Mouse (Mus musculus) T-helper 17 cell (primary cell): ENCODE results near the gene Tecta.

Source experiments
- in situ Hi-C, 2 experiments: fragments of 300-600 bp; cut with MboI, MseI; formaldehyde crosslinking; loops; 1 replicate in 1 of 2; 2 replicates in 1 of 2; pipeline ENCODE4 v1.15.1; 2025; ENCODE audit warnings: high pct_unique_total_duplicates in 2 of 2

Gene Tecta

DNA sequence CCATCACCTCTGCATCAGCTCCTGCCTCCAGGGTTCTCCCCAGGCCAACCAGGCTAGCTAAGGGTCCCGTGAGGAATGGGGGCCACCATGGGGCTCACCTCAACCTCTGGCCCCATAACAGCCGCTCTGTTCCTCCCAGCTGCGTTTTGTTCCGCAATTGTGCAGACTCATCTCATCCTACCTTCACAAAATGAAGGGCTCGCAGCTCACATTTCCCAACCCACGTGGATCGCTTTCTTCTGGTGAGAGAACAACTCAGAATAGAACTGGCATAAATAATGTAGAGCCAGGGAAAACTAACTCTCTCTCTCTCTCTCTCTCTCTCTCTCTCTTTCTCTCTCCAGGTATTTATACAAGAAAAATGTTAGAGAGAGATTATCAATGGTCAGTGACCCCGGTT is 76.5 kb downstream of the Tecta start:
- in situ Hi-C loops, result loop anchor here in 1 of 2 experiments (5.0 kb wide), 1 partner anchor 71 kb away; no protein-coding TSS in a partner anchor

DNA sequence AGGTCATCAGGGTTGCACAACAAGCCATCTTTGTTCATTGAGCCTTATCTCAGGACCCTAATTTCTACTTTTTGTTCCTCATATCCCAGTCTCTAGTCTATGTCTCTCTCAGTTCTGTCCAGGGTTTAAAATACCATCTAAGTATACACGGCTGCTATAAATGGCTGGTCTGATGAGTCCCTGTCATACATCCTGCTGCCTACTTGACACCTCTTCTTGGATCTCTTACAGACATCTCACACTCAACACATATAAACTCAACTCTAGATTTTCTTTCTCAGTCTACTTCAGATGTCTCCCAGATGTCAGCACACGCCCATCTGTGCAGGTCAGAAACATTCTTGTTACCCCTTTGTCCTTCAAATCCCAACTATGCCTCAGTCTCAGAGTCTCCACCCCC is 78.3 kb downstream of the Tecta start:
- in situ Hi-C loops, result loop anchor here in 1 of 2 experiments (5.0 kb wide), 1 partner anchor 69 kb away; no protein-coding TSS in a partner anchor

DNA sequence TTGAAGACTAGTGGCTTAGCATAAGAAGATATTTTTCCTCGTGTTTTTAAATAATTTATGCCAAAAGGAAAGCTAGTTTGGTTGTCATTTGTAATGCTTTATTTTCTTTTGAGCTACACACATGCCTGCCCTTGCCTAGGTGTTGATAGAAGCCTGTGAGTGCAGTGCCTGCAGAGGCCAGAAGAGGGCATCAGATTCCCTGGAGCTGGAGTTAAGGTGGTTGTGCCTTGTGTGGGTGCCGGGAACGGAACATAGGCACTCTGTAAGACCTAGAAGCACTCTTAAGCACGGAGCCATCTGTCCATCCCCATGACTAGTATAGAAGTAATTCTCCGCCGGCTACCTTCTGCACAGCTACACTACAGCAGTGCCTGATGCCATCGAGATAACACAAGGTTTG is 79.1 kb downstream of the Tecta start:
- in situ Hi-C loops, result loop anchor here in 1 of 2 experiments (5.0 kb wide), 1 partner anchor 68 kb away; no protein-coding TSS in a partner anchor

DNA sequence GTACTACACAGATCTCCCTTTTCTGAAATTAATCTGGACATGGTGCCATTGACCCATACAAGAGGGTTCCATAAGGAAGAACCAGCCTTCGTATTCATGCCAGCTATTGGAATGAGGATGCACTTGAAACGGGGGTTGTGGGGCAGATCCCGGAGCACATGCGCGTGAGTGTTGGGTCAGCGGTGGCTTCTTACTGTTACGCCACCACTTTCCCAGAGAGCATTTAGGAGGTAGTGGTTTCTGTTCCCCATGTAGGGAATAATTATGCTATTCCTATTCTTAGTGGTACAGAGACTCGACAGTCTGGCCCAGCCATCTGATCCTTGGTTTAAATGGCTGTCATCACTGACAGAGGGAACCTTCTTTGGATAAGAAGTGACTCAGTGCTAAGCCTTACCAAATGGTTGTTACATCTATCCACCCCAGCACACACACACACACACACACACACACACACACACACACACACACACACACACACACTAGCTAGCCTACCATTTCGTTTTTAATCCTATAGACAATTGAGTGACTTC is 81.2 kb downstream of the Tecta start:
- in situ Hi-C loops, result no loop called here

DNA sequence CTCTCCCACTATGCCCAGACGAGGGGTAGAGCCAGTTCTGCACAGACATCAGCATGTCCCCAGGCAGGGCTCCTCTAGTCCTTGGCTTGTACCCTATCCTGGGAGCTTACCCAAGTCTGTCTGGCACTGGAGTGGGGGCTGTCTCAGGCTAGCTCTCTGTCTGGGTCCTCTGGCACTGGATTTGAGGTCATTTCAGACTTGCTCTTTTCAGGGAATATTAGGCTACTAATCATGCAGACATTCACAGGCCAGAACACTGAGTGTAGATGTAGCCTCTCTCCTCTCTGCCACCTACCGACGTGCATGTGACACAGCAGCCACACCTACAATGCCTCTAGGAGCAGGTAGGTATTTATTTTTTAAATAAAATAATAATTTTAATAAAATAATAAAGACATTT is 82.4 kb downstream of the Tecta start:
- in situ Hi-C loops, result no loop called here

DNA sequence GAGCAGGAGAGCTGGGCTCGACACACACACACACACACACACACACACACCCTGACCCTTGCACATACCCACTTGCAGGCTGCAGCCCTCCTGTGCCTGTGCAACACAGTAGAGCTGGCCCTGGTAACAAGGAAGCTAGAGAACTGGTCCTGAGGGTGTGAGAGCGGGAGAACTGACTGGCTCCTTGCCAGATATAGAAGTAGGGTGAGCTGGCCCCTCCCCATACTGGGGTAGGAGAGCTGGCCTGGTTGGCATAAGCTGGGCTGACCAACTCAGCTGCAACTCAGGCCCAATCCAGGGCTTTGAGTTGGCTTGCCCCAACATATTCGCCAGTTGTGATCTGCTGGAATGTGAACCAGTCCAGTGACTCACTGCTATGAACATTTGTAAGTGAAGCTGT is 83.9 kb downstream of the Tecta start:
- in situ Hi-C loops, result no loop called here

DNA sequence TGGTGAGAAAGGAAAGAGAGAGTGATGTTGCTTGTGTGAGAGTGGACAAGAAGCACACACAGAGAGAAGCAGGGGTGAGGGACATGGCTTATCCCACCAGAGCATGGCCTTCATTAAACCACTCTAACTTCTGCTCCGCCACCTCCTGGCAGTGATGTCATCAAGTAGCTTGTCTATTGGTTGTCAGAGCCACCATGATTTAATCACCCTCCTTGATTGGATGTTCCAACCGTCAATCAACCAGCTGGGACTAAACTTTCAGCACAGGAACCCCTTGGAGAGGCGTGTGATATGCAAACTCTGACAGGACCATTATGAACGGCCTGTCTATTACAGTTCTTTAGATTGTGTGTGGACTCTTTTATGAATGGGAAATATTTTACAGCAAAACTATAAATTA is 84.8 kb downstream of the Tecta start:
- in situ Hi-C loops, result no loop called here

DNA sequence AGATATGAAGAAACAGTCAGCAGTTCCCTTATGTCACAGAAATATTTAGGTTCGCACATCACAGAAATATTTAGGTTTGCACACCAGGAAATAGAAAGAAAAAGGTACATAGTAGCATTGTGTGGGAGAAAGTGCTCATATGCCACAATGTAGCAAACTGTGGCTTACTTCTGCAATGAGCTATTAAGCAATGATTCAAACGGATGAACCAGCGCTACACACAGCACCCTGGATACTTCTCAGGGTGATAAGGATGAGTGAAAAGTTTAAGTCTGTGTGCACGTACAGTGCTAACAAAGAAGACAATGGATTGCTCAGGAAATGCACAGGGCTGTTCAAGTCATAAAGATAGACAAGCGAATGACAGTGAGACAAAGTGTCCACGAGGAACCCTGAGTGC is 85.3 kb downstream of the Tecta start:
- in situ Hi-C loops, result no loop called here

DNA sequence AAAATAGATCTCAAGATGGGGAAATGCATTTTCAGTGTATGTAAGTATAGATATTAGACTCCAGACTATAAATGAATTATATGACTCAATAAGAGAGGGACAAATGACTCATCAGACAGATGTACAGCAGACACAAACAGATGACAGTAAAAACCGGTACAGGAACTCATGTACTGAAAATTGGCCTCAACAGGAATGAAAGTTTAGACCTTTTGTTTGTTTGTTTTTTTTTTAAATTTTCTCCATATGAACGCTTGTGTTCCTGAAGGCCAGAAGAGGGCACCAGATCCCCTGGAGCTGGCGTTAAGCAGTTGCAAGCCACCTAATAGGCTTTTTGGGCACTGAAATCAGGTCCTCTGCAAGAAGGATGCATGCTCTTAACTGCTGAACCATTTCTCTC is 85.9 kb downstream of the Tecta start:
- in situ Hi-C loops, result no loop called here

DNA sequence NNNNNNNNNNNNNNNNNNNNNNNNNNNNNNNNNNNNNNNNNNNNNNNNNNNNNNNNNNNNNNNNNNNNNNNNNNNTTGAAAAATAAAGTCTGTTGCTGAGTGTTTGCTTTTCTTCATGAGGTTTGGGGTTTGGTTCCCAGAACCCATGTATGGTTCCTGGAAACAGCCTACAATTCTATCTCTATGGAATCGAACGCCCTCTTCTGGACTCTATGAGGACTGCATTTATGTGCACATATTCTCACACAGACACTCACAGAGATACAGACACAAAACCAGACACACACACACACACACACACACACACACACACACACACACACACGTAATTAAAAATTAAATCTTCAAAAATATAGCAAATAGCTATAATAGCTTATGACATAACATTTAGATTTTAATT is 88.4 kb downstream of the Tecta start:
- in situ Hi-C loops, result no loop called here

DNA sequence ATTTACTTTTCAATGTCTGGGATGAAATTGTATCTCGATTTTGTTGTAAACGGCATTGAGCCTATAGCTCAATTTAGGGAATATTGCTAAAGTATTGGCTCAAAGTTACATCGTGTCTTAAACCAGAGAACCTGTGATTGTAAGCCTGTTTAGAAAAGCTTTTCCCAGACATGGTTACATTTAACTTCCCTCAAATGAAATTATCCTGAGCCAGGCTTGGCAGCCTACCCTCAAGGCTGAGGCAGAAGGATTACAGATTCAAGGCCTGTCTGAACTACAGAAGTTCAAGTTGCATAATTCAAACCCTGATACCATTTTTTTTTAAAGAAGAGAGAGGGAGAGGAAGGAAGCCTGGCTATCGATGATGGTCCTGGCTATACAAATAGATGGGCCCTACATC is 95.8 kb downstream of the Tecta start:
- in situ Hi-C loops, result no loop called here

DNA sequence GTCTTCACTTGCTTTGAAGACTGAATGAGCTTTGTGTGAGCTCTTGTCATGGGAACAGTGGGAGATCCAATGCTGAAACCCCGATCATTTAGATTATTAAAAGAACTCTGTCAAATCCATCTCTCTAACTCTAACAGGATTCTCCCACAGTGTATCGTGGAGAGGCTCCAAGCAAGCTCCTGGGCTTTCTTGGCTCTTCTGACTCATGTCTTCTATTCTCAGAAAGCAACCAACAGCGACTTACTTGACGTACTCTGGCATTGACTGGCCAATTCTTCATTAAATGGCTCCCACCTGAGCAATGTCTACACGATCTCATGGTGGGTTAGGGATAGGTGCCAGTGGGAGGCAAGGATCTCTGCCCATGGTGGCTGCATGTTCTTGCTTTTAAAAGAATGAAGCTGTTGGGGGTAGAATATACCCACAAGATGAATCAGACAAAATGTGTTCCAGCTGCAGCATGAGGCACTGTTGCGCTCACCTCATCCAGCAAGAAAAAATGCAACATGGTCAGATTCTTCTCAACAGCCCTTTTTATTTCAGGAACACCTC is 98.6 kb downstream of the Tecta start:
- in situ Hi-C loops, result no loop called here

DNA sequence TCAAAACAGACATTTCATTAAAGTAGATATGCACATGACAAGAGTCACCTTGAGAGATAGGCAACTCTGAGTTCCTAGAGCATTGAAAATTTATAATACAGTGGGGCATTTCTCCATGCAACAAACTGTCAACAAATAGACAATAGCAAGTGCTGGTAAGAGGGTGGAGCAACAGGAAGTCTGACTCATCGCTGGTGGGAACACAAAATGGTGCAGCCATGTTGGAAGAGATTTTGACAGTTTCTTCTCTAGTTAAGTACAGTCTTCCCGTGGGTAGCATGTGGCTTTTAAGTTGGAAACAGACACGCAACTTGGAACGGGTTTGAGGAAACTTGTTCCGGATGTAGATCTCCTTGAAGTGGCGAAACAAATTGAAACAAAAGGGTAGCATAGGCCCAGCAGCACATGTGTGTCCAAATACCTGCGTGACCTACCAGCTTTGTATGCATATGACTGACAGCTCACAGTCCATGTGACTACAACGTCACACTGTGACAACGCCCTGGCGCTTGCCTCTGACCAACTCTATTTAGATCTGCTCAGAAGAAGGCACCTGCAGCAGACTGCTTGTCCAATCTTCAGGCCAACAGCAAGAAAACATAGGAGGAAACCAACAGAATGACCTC is 103.3 kb downstream of the Tecta start:
- in situ Hi-C loops, result no loop called here

DNA sequence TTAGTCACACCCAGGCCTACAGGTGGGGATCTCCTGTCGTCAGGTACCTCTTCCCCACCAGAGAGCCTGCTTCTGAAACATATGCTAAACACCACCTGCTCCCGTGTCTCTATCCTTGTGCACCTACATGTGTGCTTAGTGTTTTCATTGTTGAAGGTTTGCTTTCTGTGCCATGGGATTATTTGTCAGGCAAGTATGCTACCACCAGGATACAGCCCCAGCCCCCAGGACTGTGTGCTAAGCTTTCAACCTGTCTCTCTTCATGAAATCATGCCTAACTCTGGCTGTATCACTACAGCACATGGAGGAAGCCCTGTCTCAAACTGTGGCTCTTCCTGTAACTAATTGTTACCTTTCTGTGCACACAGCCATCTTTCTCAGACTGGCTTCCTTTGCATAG is 105.6 kb downstream of the Tecta start:
- in situ Hi-C loops, result no loop called here

DNA sequence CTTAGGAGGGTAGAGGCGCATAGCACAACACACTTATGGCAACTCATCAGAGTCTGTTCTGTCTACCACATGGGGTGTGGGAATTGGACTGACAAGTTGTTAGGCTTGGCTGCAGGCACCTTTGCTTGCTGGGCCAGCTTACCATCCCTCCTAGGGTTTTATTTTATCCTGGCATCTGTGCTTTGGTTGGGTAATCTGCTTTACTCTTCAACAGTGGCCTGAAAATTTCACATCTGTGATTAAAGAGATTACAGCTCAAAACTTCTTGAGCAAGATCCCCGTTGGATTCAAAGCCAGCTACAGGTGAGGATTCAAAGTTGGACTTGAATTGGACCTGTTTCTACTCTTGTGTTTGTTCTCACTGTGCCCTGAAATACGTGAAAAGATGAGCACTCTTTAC is 106.1 kb downstream of the Tecta start:
- in situ Hi-C loops, result no loop called here

DNA sequence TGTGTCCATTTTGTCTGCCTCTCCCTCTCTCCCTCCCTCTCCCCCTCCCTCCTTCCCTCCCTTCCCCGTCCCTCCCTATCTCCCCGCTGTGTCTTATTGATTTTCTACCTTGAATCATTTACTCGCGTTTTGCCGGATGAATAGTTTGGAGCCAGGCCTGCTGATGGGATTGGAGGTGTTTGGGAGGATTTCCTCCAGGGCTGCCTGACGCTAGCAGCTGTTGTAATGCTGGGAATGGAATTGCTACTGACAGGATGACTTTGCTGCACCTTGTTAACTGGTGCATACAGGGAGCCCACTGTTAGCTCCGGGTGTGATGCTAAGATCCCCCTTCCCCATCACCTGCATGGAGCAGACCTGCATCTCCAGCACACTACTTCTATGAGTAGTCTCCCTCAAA is 106.7 kb downstream of the Tecta start:
- in situ Hi-C loops, result no loop called here

DNA sequence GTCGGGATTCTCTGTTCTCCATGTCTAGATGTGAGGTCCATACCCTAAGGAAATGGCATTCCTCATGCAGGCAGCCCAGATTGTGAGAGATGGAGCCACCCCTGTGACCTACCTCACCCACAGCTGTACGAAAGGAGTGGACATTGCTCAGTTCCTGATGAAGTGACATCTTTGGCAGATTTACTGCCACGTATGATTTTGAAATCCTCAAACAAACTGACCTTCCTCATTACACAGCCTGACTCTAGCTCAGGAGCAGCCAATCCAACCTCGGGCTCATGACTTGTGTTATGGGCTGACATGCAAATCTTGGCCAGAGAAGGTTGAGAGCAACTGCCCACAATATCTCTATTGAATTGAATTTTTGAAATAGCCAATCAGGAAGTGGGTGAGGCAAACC is 120.1 kb downstream of the Tecta start:
- in situ Hi-C loops, result no loop called here
